Mouse (Mus musculus) bone marrow, adult 2 months (tissue): ENCODE results near the gene Prrc2c.

ENCODE experiments used
- CTCF ChIP-seq: fragments of 200-500 bp; IDR thresholded peaks from 2 replicates; pipeline ENCODE4 v1.5.1; 2011; ENCODE audit warnings: low read length, control low read depth; ENCODE audit not compliant: control insufficient read depth, insufficient read depth
- POLR2A ChIP-seq: fragments of 200-500 bp; IDR thresholded peaks from 2 replicates; pipeline ENCODE4 v1.6.1; 2011; ENCODE audit warnings: low read depth, mild to moderate bottlenecking, control low read depth, low read length, borderline replicate concordance; ENCODE audit not compliant: control insufficient read depth

GRCm38 (mm10) chr1:162643752-162644151 is 96.6 kb downstream of the Prrc2c start:
- TF ChIP-seq POLR2A (no peak), CTCF (no peak)
